Mouse (Mus musculus) heart, postnatal 0 days (tissue): ENCODE results near the gene H2al1b.

Source experiments
- CTCF ChIP-seq: IDR thresholded peaks from 2 replicates; pipeline ENCODE4 v1.5.1; 2016; ENCODE audit warnings: antibody characterized with exemption, control low read depth, low read depth
- EP300 ChIP-seq: IDR thresholded peaks from 2 replicates; pipeline ENCODE4 v1.6.1; 2016; ENCODE audit warnings: antibody characterized with exemption, low read depth

- TF ChIP-seq CTCF (no peak), EP300 (no peak)
These were observed 43.5 kb downstream of the H2al1b start for GRCm38 (mm10) chrX:11345762-11346161.
